Mouse (Mus musculus) liver, adult 2 months (tissue): ENCODE measurements at regions not wholly inside any gene's neighbourhood (a gene's known extent, or its start where the extent isn't known, plus 50 kb on each side); places are given as distances from the start of the nearest gene placed in this dataset.

ENCODE experiments used
- CTCF ChIP-seq: fragments of 200-500 bp; IDR thresholded peaks from 2 replicates; pipeline ENCODE4 v1.5.1; 2011; ENCODE audit warnings: low read depth, low read length, control low read depth
- POLR2A ChIP-seq: fragments of 200-500 bp; IDR thresholded peaks from 2 replicates; pipeline ENCODE4 v1.6.1; 2011; ENCODE audit warnings: low read length, control low read depth; ENCODE audit not compliant: insufficient read depth; ENCODE audit errors: extremely low read depth

DNA sequence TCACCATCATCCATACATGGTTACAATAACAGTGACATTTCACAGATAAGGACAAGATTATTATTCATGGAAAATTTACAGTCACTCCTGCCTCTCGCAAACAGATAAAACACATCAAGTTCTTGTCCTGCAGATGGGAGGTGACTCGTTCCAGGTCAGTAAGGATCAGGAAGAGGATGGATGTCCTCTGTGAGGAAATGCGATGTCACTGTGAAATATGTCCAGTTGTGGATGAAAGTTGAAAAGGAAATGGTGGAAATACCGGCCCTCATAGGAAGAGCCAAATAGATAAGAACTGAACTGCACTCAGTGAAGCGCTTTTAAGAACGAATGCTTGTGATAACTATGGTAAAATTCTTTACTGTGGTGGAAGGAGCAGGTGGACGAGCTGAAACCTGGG, 255.8 kb downstream of the Gm11146 start:
- TF ChIP-seq CTCF (no peak), POLR2A (no peak)
